Mouse (Mus musculus): ENCODE measurements at regions not wholly inside any gene's neighbourhood (a gene's known extent, or its start where the extent isn't known, plus 50 kb on each side); places are given as distances from the start of the nearest gene placed in this dataset.

DNA sequence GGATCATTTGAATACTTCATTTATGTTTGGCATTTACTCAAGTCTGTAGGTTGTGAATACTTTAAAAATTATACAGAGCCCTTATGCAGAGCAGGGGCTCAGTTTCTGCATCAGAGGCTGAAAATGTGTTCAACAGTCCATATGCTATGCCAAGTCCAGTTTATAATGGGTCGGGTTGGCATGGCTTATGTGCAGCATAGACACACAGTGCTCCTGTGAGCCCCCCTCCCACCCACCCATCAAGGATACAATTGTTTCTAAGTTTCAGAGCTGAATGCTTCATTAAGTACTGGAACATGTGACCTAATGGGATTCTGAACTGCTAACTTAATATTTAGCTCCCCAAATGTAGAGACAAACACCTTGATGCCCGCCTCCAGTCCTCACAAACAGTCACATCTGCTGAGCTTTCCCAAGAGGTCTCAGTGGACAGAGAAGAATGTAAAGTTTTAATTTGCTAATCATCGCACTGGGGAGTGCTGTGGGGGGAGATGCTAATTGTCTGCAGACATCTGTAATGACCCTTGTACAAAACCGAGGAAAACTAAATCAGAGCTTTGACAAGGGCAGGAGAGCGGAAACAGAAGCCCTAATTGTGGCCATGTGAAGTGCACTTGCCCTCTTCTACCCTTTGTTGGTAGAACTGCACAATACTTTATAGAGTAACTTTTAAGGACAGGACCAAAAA, 937.4 kb downstream of the Tmem182 start:
- no peak for DNase-seq (ENCODE audit: extremely low read depth)
- Histone ChIP-seq H3K79me2 (replicated peaks; ENCODE audit: control insufficient read depth, extremely low read depth, insufficient read depth, poor library complexity, severe bottlenecking) (no peaks in the 10 kb centered on the region), H3K9ac (ENCODE audit: insufficient read depth, low read depth) (no peak overlapping the region), H3K36me3 (replicated peaks in 1 of 2; ENCODE audit: control insufficient read depth in 1 of 2, insufficient read depth in 1 of 2, low read length in 1 of 2) (no peaks in the 10 kb centered on the region), H3K27me3 (replicated peaks) (no peaks in the 10 kb centered on the region), H3K4me1 (ENCODE audit: control insufficient read depth in 1 of 2, insufficient read depth in 2 of 2) (no peaks in the 10 kb centered on the region), H3K27ac (ENCODE audit: insufficient read depth, low read depth) (no peak overlapping the region), H3K4me2 (ENCODE audit: insufficient read depth, low read depth, poor library complexity, severe bottlenecking) (no peak overlapping the region), H3K4me3 (replicated peaks in 1 of 3; ENCODE audit: low read depth in 2 of 3, low read length in 2 of 3, poor library complexity in 1 of 3) (no peak overlapping the region), H3K9me3 (replicated peaks; ENCODE audit: low read length) (peaks cover 47% of the 10 kb centered on the region)
- TF ChIP-seq IRF4 (IDR thresholded peaks at IDR 0.05; ENCODE audit: low read depth, low read length) (no peak), RAD21 (IDR thresholded peaks at IDR 0.05; ENCODE audit: low read depth, low read length) (no peak), MAZ (IDR thresholded peaks at IDR 0.05; ENCODE audit: low read depth, low read length) (no peak), NELFE (IDR thresholded peaks at IDR 0.05; ENCODE audit: low read depth, low read length) (no peak), BHLHE40 (IDR thresholded peaks at IDR 0.05; ENCODE audit: low read depth, low read length) (no peak), ZKSCAN1 (IDR thresholded peaks at IDR 0.05; ENCODE audit: borderline replicate concordance, low read depth, low read length) (no peak), MEF2A (IDR thresholded peaks at IDR 0.05; ENCODE audit: borderline replicate concordance, low read depth, low read length) (no peak), MYC (IDR thresholded peaks at IDR 0.05; ENCODE audit: low read depth, low read length) (no peak), CHD1 (IDR thresholded peaks at IDR 0.05; ENCODE audit: low read depth, low read length) (no peak), POLR2A (IDR thresholded peaks at IDR 0.05; ENCODE audit: low read depth, low read length) (no peak), MXI1 (IDR thresholded peaks at IDR 0.05; ENCODE audit: low read depth, low read length) (no peak), JUND (conservative IDR thresholded peaks at IDR 0.05; ENCODE audit: low read depth, low read length) (no peak), SMC3 (IDR thresholded peaks at IDR 0.05; ENCODE audit: low read depth, low read length) (no peak), ZC3H11A (IDR thresholded peaks at IDR 0.05; ENCODE audit: low read depth, low read length) (no peak), ELF1 (IDR thresholded peaks at IDR 0.05; ENCODE audit: low read depth, low read length) (no peak)
- dilution Hi-C loops (cut with MboI; ENCODE audit: extremely low pct_ligation_motif_present, extremely low pct_unique_long_range_greater_than_20kb, low sequenced_read_pairs): no loop called here
- in situ Hi-C loops (cut with MboI; ENCODE audit: low pct_ligation_motif_present, low pct_unique_long_range_greater_than_20kb, low sequenced_read_pairs): no loop called here

DNA sequence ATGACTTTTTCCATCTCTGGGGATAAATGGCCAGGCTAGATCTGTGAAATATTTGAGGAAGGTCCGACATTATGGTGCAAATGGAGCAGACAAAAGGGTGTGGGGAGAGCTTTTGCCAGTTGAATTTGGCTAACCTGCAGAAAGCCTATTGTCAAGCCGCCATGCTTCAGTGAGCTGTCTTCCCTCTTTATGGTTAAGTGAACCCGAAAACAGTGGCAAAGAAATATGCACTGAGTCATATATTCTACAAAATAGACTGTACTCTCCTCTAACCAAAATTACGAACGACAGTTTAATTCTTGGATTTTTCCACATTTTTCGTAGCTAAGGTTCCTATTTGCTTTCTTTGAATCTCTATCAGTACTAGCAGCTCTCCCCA, 937.9 kb downstream of the Tmem182 start:
- Histone ChIP-seq H3K79me2 (replicated peaks; ENCODE audit: control insufficient read depth, extremely low read depth, insufficient read depth, poor library complexity, severe bottlenecking) (no peaks in the 10 kb centered on the region), H3K4me3 (replicated peaks in 1 of 3; ENCODE audit: low read depth in 2 of 3, low read length in 2 of 3, poor library complexity in 1 of 3) (no peak overlapping the region), H3K36me3 (replicated peaks in 1 of 2; ENCODE audit: control insufficient read depth in 1 of 2, insufficient read depth in 1 of 2, low read length in 1 of 2) (no peaks in the 10 kb centered on the region), H3K9me3 (replicated peaks; ENCODE audit: low read length) (peaks cover 46% of the 10 kb centered on the region), H3K27ac (ENCODE audit: insufficient read depth, low read depth) (no peak overlapping the region), H3K4me2 (ENCODE audit: insufficient read depth, low read depth, poor library complexity, severe bottlenecking) (no peak overlapping the region), H3K27me3 (replicated peaks) (no peaks in the 10 kb centered on the region), H3K4me1 (ENCODE audit: control insufficient read depth in 1 of 2, insufficient read depth in 2 of 2) (no peaks in the 10 kb centered on the region), H3K9ac (ENCODE audit: insufficient read depth, low read depth) (no peak overlapping the region)
- in situ Hi-C loops (cut with MboI; ENCODE audit: low pct_ligation_motif_present, low pct_unique_long_range_greater_than_20kb, low sequenced_read_pairs) (no loop called here), dilution Hi-C loops (cut with MboI; ENCODE audit: extremely low pct_ligation_motif_present, extremely low pct_unique_long_range_greater_than_20kb, low sequenced_read_pairs) (no loop called here)
- TF ChIP-seq ZNF384 (IDR thresholded peaks at IDR 0.05; ENCODE audit: low read depth, low read length): no peak
- TF ChIP-seq MEF2A (IDR thresholded peaks at IDR 0.05; ENCODE audit: borderline replicate concordance, low read depth, low read length): no peak
- no peak for TF ChIP-seq SIN3A (IDR thresholded peaks at IDR 0.05; ENCODE audit: low read length)
- no peak for TF ChIP-seq NRF1 (IDR thresholded peaks at IDR 0.05; ENCODE audit: low read depth, low read length)
- TF ChIP-seq ETS1 (conservative IDR thresholded peaks at IDR 0.05; ENCODE audit: low read depth, low read length): no peak
- TF ChIP-seq SMC3 (IDR thresholded peaks at IDR 0.05; ENCODE audit: low read depth, low read length): no peak
- TF ChIP-seq POLR2AphosphoS2 (IDR thresholded peaks at IDR 0.05; ENCODE audit: low read depth, low read length): no peak
- no peak for TF ChIP-seq PAX5 (IDR thresholded peaks at IDR 0.05; ENCODE audit: low read length)
- no peak for TF ChIP-seq ELF1 (IDR thresholded peaks at IDR 0.05; ENCODE audit: low read depth, low read length)
- no peak for TF ChIP-seq MXI1 (IDR thresholded peaks at IDR 0.05; ENCODE audit: low read depth, low read length)
- TF ChIP-seq NELFE (IDR thresholded peaks at IDR 0.05; ENCODE audit: low read depth, low read length): no peak
- TF ChIP-seq ZKSCAN1 (IDR thresholded peaks at IDR 0.05; ENCODE audit: borderline replicate concordance, low read depth, low read length): no peak
- no peak for TF ChIP-seq CHD1 (IDR thresholded peaks at IDR 0.05; ENCODE audit: low read depth, low read length)
- no peak for TF ChIP-seq MYC (IDR thresholded peaks at IDR 0.05; ENCODE audit: low read depth, low read length)
- TF ChIP-seq JUND (conservative IDR thresholded peaks at IDR 0.05; ENCODE audit: low read depth, low read length): no peak
- no peak for TF ChIP-seq KAT2A (IDR thresholded peaks at IDR 0.05; ENCODE audit: insufficient replicate concordance, low read length)
- TF ChIP-seq ZC3H11A (IDR thresholded peaks at IDR 0.05; ENCODE audit: low read depth, low read length): no peak
- no peak for TF ChIP-seq HCFC1 (IDR thresholded peaks at IDR 0.05; ENCODE audit: low read depth, low read length)
- DNase-seq (ENCODE audit: extremely low read depth): no peak

All from CH12.LX (cell line).